In the genomic region with DNA sequence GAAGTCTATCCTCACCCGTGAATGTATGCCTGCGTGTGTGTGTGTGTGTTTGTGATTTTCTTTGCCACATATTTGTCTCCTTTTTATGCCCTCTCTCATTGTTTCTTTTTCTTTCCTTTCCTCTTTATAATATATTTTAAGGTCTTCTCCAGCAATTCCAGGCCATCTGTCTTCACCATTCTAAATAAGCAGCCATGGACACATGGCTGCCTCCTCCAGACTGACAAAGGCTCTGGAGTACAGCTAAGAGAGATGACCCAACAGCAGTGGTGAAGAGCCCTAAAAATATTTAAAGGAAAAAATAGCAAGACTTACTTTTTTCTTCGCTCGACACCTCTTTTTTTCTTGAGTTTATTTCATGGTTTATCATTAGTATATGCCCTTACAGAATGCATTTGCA, we compare ENCODE assay signal across 16 mouse cellular contexts.
DNase-seq lines count a peak whose midpoint lies in the region.
"Had no signal": no experiment of that assay in that cellular context is flagged by ENCODE, and none has a peak within 500 bp of the region (broad histone marks: within the 10 kb centered on the region; RNA-seq: fewer than 3 reads in every experiment).

No protein-coding gene starts in this region.

- peak; percentile 28 to 33 for DNase-seq in frontal cortex, adult 2 months (ENCODE audit: extremely low spot score in 1 of 2, low spot score in 1 of 2)
- DNase-seq in frontal cortex, postnatal 10 days (ENCODE audit: low spot score in 2 of 2) = no peak
- peak; percentile 13 to 27 for DNase-seq in left cerebral cortex, adult 9 months (ENCODE audit: low spot score in 2 of 2)
- DNase-seq in left cerebral cortex, postnatal 10 days (ENCODE audit: extremely low spot score in 1 of 2, low spot score in 2 of 2) = no peak
- peak; percentile 66 for DNase-seq in brain, adult 2 months (ENCODE audit: low read depth, low spot score)
- peak; percentile 65 for DNase-seq in telencephalon, adult 2 months (ENCODE audit: low read depth, low spot score)
- DNase-seq in cerebellum, adult 9-11 months = no peak
- DNase-seq: adrenal gland, adult 2 months; adrenal gland, postnatal 10 days; adrenal gland, postnatal 25 days; cerebellum, adult 11-12 months; cerebellum, adult 2 months; cerebellum, adult 9-10 months; cerebellum, postnatal 14 days; cerebellum, postnatal 36 days; embryo, embryonic 11 days had no signal

- intact Hi-C loops in left cerebral cortex, postnatal 10 days (cut with DNase I) = loop anchor here (5.0 to 10.0 kb wide), 5 partner anchors 173 to 965 kb away; no protein-coding TSS in a partner anchor

Comparison
In these comparisons a context has a peak if more than half of its experiments do, and no peak if none do; other contexts are left out.
1. DNase-seq: peak in frontal cortex, adult 2 months (2 of 2), left cerebral cortex, adult 9 months (2 of 2), brain, adult 2 months (single experiment) and telencephalon, adult 2 months (single experiment); none in frontal cortex, postnatal 10 days (0 of 2), left cerebral cortex, postnatal 10 days (0 of 2) and cerebellum, adult 9-11 months (single experiment).